Mouse (Mus musculus) G1E (cell line): ENCODE measurements around the gene 5730455P16Rik.
"Not testable (repeated sequence)": the region's sequence is repeated elsewhere in the genome, so short reads cannot be mapped to it uniquely, and the experiment has no call there.

Source experiments
- CTCF ChIP-seq: IDR thresholded peaks from 2 replicates; pipeline ENCODE4 v1.5.1; 2012; ENCODE audit warnings: low read depth, low read length, inconsistent platforms, mixed read lengths
- TAL1 ChIP-seq: conservative IDR thresholded peaks from 2 replicates; pipeline ENCODE4 v1.6.1; 2012; ENCODE audit warnings: low read depth, low read length, inconsistent platforms, mixed read lengths

DNA sequence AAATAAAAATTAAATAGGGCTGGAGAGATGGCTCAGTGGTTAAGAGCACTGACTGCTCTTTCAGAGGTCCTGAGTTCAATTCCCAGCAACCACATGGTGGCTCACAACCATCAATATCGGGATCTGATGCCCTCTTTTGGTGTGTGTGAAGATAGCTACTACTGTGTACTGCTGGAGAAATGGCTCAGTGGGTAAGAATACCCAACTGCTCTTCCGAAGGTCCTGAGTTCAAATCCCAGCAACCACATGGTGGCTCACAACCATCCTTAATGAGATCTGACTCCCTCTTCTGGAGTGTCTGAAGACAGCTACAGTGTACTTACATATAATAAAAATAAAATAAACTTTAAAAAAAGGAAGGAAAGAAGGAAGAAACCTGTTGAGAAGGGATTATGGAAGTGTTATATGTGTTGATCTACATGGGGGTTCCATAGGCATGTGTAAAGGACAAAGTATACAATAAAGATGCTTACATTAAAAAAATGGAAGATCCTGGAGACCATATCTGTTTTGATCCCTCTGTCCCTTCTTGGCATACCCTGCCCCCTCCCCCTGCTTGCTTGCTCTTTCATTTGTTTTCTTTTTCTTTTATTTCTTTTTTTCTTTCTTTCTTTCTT, 726 bp upstream of the 5730455P16Rik start:
- TF ChIP-seq CTCF, TAL1: not testable (repeated sequence)
